Mouse (Mus musculus): ENCODE results near the gene Card9.
"Not testable (repeated sequence)": the region's sequence is repeated elsewhere in the genome, so short reads cannot be mapped to it uniquely, and the experiment has no call there.

GRCm38 (mm10) chr2:26380871-26381270 is 20.2 kb upstream of the Card9 start:
- TF ChIP-seq CTCF, EP300 (IDR thresholded peaks at IDR 0.05; ENCODE audit: low read depth): not testable (repeated sequence)

Data from heart, postnatal 0 days (tissue).